Mouse (Mus musculus): ENCODE results near the gene Mfsd9. TPM values are rescaled to one million over a fixed set of nuclear protein-coding genes. Genes with fewer than 3 reads are reported as not detected.

The Mfsd9 gene
- polyA plus RNA-seq, 1 experiment: 3.9 TPM

GRCm38 (mm10) chr1:40776763-40777162, 13.7 kb downstream of the Mfsd9 start:
- DNase-seq (ENCODE audit: low read depth): no peak
- TF ChIP-seq POLR2A (IDR thresholded peaks at IDR 0.05; ENCODE audit: borderline replicate concordance, extremely low read depth, insufficient read depth, insufficient read length, poor library complexity, severe bottlenecking) (no peak), CTCF (IDR thresholded peaks at IDR 0.05; ENCODE audit: borderline replicate concordance, extremely low read depth, insufficient read depth, insufficient read length) (no peak)

- DNase-seq (ENCODE audit: low read depth): no peak
- TF ChIP-seq CTCF (IDR thresholded peaks at IDR 0.05; ENCODE audit: borderline replicate concordance, extremely low read depth, insufficient read depth, insufficient read length): no peak
- TF ChIP-seq POLR2A (IDR thresholded peaks at IDR 0.05; ENCODE audit: borderline replicate concordance, extremely low read depth, insufficient read depth, insufficient read length, poor library complexity, severe bottlenecking): no peak
These were observed 14.4 kb downstream of the Mfsd9 start for GRCm38 (mm10) chr1:40776102-40776501.

GRCm38 (mm10) chr1:40774040-40774439, 16.4 kb downstream of the Mfsd9 start:
- DNase-seq (ENCODE audit: low read depth): no peak
- TF ChIP-seq POLR2A (IDR thresholded peaks at IDR 0.05; ENCODE audit: borderline replicate concordance, extremely low read depth, insufficient read depth, insufficient read length, poor library complexity, severe bottlenecking) (no peak), CTCF (IDR thresholded peaks at IDR 0.05; ENCODE audit: borderline replicate concordance, extremely low read depth, insufficient read depth, insufficient read length) (no peak)

DNA sequence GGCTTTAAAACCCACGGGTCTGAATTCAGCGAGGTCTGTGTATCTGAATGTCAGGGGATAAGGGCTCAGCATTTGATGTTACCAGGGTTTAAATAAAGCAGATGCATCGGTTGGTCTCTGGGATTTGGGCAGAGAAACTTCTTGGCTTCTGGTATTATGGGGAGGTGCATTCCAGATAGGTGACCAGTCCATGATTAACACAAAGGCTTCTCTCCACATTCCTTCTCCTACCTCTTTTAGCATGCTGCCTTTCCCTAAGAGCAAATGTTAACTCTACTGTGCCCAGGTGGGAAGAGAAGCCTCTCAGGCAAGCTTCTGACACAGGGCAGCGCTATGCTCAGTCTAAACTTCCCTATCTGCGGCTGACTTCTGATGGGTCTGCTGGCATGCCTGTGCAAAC, 17.3 kb downstream of the Mfsd9 start:
- DNase-seq (ENCODE audit: low read depth): no peak
- no peak for TF ChIP-seq POLR2A (IDR thresholded peaks at IDR 0.05; ENCODE audit: borderline replicate concordance, extremely low read depth, insufficient read depth, insufficient read length, poor library complexity, severe bottlenecking)
- TF ChIP-seq CTCF (IDR thresholded peaks at IDR 0.05; ENCODE audit: borderline replicate concordance, extremely low read depth, insufficient read depth, insufficient read length): no peak

- DNase-seq (ENCODE audit: low read depth): no peak
- TF ChIP-seq CTCF (IDR thresholded peaks at IDR 0.05; ENCODE audit: borderline replicate concordance, extremely low read depth, insufficient read depth, insufficient read length): no peak
- no peak for TF ChIP-seq POLR2A (IDR thresholded peaks at IDR 0.05; ENCODE audit: borderline replicate concordance, extremely low read depth, insufficient read depth, insufficient read length, poor library complexity, severe bottlenecking)
These were observed 19.1 kb downstream of the Mfsd9 start for GRCm38 (mm10) chr1:40771196-40771970.

DNA sequence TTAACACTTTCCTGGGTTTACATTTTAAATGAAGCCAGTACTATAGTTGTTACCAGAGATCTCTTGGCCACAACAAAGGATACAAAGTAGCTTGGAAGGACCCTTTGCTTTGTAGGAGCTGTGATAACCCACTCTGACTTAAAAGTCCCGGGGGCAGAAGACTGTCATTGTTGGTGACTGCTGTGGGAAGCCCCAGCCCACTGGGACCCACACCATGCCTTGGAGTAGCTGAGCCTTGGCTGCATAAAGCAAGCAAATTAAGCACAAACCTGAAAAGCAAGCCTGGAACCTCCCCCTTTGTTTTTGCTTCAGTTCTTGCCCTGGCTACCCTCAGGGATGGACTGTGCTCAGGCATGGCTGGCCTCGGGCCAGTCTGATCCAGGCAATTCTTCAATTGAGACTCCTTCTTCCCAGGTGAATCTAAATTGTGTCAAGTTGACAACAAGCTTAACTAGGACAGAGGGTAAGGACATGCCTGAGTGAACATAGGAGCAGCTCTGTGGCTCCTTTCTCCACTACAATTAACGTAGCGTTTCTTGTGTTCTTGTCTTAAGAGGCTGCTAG, 21.1 kb downstream of the Mfsd9 start:
- TF ChIP-seq POLR2A (IDR thresholded peaks at IDR 0.05; ENCODE audit: borderline replicate concordance, extremely low read depth, insufficient read depth, insufficient read length, poor library complexity, severe bottlenecking): no peak
- no peak for TF ChIP-seq CTCF (IDR thresholded peaks at IDR 0.05; ENCODE audit: borderline replicate concordance, extremely low read depth, insufficient read depth, insufficient read length)
- peak; percentile 9 for DNase-seq (ENCODE audit: low read depth)

GRCm38 (mm10) chr1:40768606-40769005, 21.9 kb downstream of the Mfsd9 start:
- no peak for TF ChIP-seq POLR2A (IDR thresholded peaks at IDR 0.05; ENCODE audit: borderline replicate concordance, extremely low read depth, insufficient read depth, insufficient read length, poor library complexity, severe bottlenecking)
- TF ChIP-seq CTCF (IDR thresholded peaks at IDR 0.05; ENCODE audit: borderline replicate concordance, extremely low read depth, insufficient read depth, insufficient read length): peak; percentile 64; the same call in 1 of the 2 replicates
- peak; percentile 56 for DNase-seq (ENCODE audit: low read depth)

GRCm38 (mm10) chr1:40767588-40767987, 22.9 kb downstream of the Mfsd9 start:
- no peak for DNase-seq (ENCODE audit: low read depth)
- no peak for TF ChIP-seq POLR2A (IDR thresholded peaks at IDR 0.05; ENCODE audit: borderline replicate concordance, extremely low read depth, insufficient read depth, insufficient read length, poor library complexity, severe bottlenecking)
- TF ChIP-seq CTCF (IDR thresholded peaks at IDR 0.05; ENCODE audit: borderline replicate concordance, extremely low read depth, insufficient read depth, insufficient read length): no peak

DNA sequence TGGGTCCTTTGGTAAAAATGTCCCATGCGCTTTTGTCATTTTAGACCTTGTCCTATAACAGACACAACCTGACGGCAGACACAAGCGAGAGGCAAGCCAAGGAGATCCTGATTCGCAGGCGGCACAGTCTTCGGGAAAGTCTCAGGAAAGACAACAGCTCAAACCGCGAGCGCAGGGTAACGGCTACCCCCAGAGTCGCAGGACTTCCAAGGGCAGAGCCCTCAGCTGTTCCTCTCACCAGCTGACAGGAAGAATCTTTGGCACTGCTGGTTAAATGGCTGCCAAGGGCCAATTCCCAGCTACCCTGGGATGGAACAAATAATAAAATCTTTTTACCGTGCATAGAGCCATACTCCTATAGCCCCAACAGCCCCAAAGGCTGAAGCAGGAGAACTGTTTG, 25.0 kb downstream of the Mfsd9 start:
- no peak for TF ChIP-seq CTCF (IDR thresholded peaks at IDR 0.05; ENCODE audit: borderline replicate concordance, extremely low read depth, insufficient read depth, insufficient read length)
- no peak for TF ChIP-seq POLR2A (IDR thresholded peaks at IDR 0.05; ENCODE audit: borderline replicate concordance, extremely low read depth, insufficient read depth, insufficient read length, poor library complexity, severe bottlenecking)
- DNase-seq (ENCODE audit: low read depth): peak; percentile 6

GRCm38 (mm10) chr1:40764701-40765275, 25.7 kb downstream of the Mfsd9 start:
- no peak for DNase-seq (ENCODE audit: low read depth)
- TF ChIP-seq CTCF (IDR thresholded peaks at IDR 0.05; ENCODE audit: borderline replicate concordance, extremely low read depth, insufficient read depth, insufficient read length) (no peak), POLR2A (IDR thresholded peaks at IDR 0.05; ENCODE audit: borderline replicate concordance, extremely low read depth, insufficient read depth, insufficient read length, poor library complexity, severe bottlenecking) (no peak)

GRCm38 (mm10) chr1:40764042-40764441, 26.4 kb downstream of the Mfsd9 start:
- TF ChIP-seq CTCF (IDR thresholded peaks at IDR 0.05; ENCODE audit: borderline replicate concordance, extremely low read depth, insufficient read depth, insufficient read length) (no peak), POLR2A (IDR thresholded peaks at IDR 0.05; ENCODE audit: borderline replicate concordance, extremely low read depth, insufficient read depth, insufficient read length, poor library complexity, severe bottlenecking) (no peak)
- no peak for DNase-seq (ENCODE audit: low read depth)

Measured in brain, embryonic 14.5 days (tissue).